Mouse (Mus musculus) spleen, postnatal 0 days (tissue): ENCODE results near the gene Zcchc12. TPM values are rescaled to one million over a fixed set of nuclear protein-coding genes. Genes with fewer than 3 reads are reported as not detected.

Experiments
- polyA plus RNA-seq: library from polyadenylated mRNA; unstranded; fragments of >200 nt; fragmentation: Nextera tagmentation; extraction: Ambion mirVana; gene quantifications from 2 replicates; pipeline ENCODE4 v1.2.1, GENCODE M21; 2015

Zcchc12 gene
- not detected in 2 replicates for polyA plus RNA-seq

GRCm38 (mm10) chrX:36195736-36196525, at the start of gene Zcchc12:
Gene Zcchc12, plus strand, starts transcription at chrX:36195904.

Other genes starting within 250 kb of the Zcchc12 start
- gene Il13ra1, start 83.8 kb upstream of the Zcchc12 start, polyA plus RNA-seq = 8.8 and 10.3 TPM in 2 replicates
- 0.11 and 0.19 TPM in 2 replicates for gene Lonrf3, start 132.4 kb downstream of the Zcchc12 start, polyA plus RNA-seq
- not detected in 2 replicates for gene Gm6268, start 205.4 kb downstream of the Zcchc12 start, polyA plus RNA-seq